12 mouse cellular contexts compared by ENCODE assay signal in the genomic region with DNA sequence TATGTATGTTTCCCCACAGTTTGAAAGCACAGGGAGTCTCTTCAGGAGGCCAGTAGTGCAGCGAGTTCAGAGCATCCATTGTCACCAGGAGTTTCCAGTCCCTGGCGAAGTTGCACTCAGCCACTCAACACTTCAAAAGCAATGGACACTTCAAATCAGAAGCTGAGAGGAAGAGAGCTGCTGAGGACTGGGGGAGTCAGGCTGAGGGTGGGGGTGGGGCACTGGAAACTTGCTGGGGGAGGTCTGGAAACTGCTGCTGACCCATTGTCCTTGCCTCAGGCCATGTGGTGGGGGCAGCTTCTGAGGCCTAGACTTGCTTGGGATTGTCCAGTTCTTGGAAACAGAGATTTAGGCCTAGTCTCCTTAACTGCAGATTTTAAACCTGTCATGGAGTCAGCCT.
DNase-seq lines count a peak whose midpoint lies in the region; ATAC-seq and TF ChIP-seq lines count a peak whose summit lies in the region.
"Had no signal": no experiment of that assay in that cellular context is flagged by ENCODE, and none has a peak within 500 bp of the region (broad histone marks: within the 10 kb centered on the region; RNA-seq: fewer than 3 reads in every experiment).

No protein-coding gene starts in this region.

- peaks cover 50% of the 10 kb centered on the region for H3K4me1 ChIP-seq in heart, embryonic 10.5 days
- no peaks in the 10 kb centered on the region for H3K4me1 ChIP-seq in ES-Bruce4 (ENCODE audit: control insufficient read depth, insufficient read depth, low read length)
- peaks cover 20% of the 10 kb centered on the region for H3K4me1 ChIP-seq in embryonic facial prominence, embryonic 13.5 days
- peaks cover 12% of the 10 kb centered on the region; the same call in 1 of the 2 replicates for H3K4me1 ChIP-seq in midbrain, embryonic 11.5 days (ENCODE audit: control insufficient read depth, insufficient read depth, low read length)
- peaks cover 2% of the 10 kb centered on the region; the same call in 1 of the 2 replicates for H3K4me1 ChIP-seq in intestine, embryonic 16.5 days (ENCODE audit: control insufficient read depth, insufficient read depth, low read length)
- H3K4me1 ChIP-seq in cerebellum, adult 2 months (ENCODE audit: control insufficient read depth, insufficient read depth, low read length) = no peaks in the 10 kb centered on the region

- H3K9ac ChIP-seq in ES-Bruce4 (ENCODE audit: low read depth, poor library complexity, severe bottlenecking) = no peak overlapping the region
- H3K9ac ChIP-seq in embryonic facial prominence, embryonic 13.5 days = no peak overlapping the region
- H3K9ac ChIP-seq in midbrain, embryonic 11.5 days (ENCODE audit: low read length) = no peak overlapping the region
- no peak overlapping the region for H3K9ac ChIP-seq in intestine, embryonic 16.5 days (ENCODE audit: low read depth, low read length)

- peak overlapping the region; percentile 83 for H3K27ac ChIP-seq in heart, embryonic 10.5 days
- H3K27ac ChIP-seq in ES-Bruce4 (ENCODE audit: insufficient read depth, low read length) = no peak overlapping the region
- 0 out of 2 replicates have a peak overlapping the region, but pooled peaks have one; percentile 57 for H3K27ac ChIP-seq in embryonic facial prominence, embryonic 13.5 days
- H3K27ac ChIP-seq in midbrain, embryonic 11.5 days (ENCODE audit: low read depth, low read length) = no peak overlapping the region
- H3K27ac ChIP-seq in intestine, embryonic 16.5 days (ENCODE audit: low read length) = no peak overlapping the region
- no peak overlapping the region for H3K27ac ChIP-seq in cerebellum, adult 2 months (ENCODE audit: insufficient read depth, low read length)

- no peaks in the 10 kb centered on the region for H3K27me3 ChIP-seq in heart, embryonic 10.5 days (ENCODE audit: insufficient read depth, poor library complexity, severe bottlenecking)
- 0 out of 2 replicates have a peak, but pooled peaks cover 1% of the 10 kb centered on the region for H3K27me3 ChIP-seq in ES-Bruce4 (ENCODE audit: control insufficient read depth, insufficient read depth, low read length, poor library complexity, severe bottlenecking)
- H3K27me3 ChIP-seq in embryonic facial prominence, embryonic 13.5 days = no peaks in the 10 kb centered on the region
- no peaks in the 10 kb centered on the region; the same call in 1 of the 2 replicates for H3K27me3 ChIP-seq in midbrain, embryonic 11.5 days (ENCODE audit: control insufficient read depth, insufficient read depth, low read length)
- no peaks in the 10 kb centered on the region for H3K27me3 ChIP-seq in intestine, embryonic 16.5 days (replicated peaks; ENCODE audit: control insufficient read depth, insufficient read depth, low read length)
- H3K27me3 ChIP-seq in cerebellum, adult 2 months (ENCODE audit: control insufficient read depth, insufficient read depth, low read length) = no peaks in the 10 kb centered on the region
- H3K27me3 ChIP-seq: Patski had no signal

- no peak for ATAC-seq in embryonic facial prominence, embryonic 13.5 days (ENCODE audit: insufficient number of reproducible peaks, insufficient read depth, low FRiP score, low TSS enrichment, low read depth)
- peak; percentile 33; the same call in 1 of the 2 replicates for ATAC-seq in midbrain, embryonic 11.5 days (ENCODE audit: low FRiP score)
- no peak for ATAC-seq in intestine, embryonic 16.5 days
- ATAC-seq: Patski had no signal

- no peak overlapping the region for H3K4me3 ChIP-seq in heart, embryonic 10.5 days
- no peak overlapping the region for H3K4me3 ChIP-seq in ES-Bruce4 (ENCODE audit: low read depth, low read length)
- H3K4me3 ChIP-seq in embryonic facial prominence, embryonic 13.5 days = no peak overlapping the region
- no peak overlapping the region for H3K4me3 ChIP-seq in midbrain, embryonic 11.5 days (ENCODE audit: low read depth, low read length)
- H3K4me3 ChIP-seq in intestine, embryonic 16.5 days (ENCODE audit: low read length) = no peak overlapping the region
- no peak overlapping the region for H3K4me3 ChIP-seq in cerebellum, adult 2 months (replicated peaks; ENCODE audit: insufficient read depth, low read depth, low read length)

- peak; percentile 79 for DNase-seq in heart, embryonic 10.5 days (ENCODE audit: low spot score)
- DNase-seq in heart, postnatal 4 days = no peak
- peak; percentile 90 for DNase-seq in midbrain, embryonic 11.5 days (ENCODE audit: low spot score, missing footprints)
- no peak for DNase-seq in cerebellum, adult 2 months
- DNase-seq in urinary bladder, postnatal 4 days (ENCODE audit: low spot score in 2 of 2) = no peak
- DNase-seq: cerebellum, adult 9-11 months; gastrocnemius, postnatal 36 days; kidney, postnatal 10 days had no signal

- TF ChIP-seq EP300 in ES-Bruce4 (IDR thresholded peaks at IDR 0.05; ENCODE audit: insufficient read depth, low read depth, low read length) = peak; percentile 89

- no peak for TF ChIP-seq CTCF in ES-Bruce4 (IDR thresholded peaks at IDR 0.05; ENCODE audit: low read depth, low read length)
- no peak for TF ChIP-seq CTCF in cerebellum, adult 2 months (IDR thresholded peaks at IDR 0.05; ENCODE audit: borderline replicate concordance, insufficient read depth, low read depth, low read length)

- H3K9me3 ChIP-seq in heart, embryonic 10.5 days = no peaks in the 10 kb centered on the region
- H3K9me3 ChIP-seq in ES-Bruce4 (replicated peaks; ENCODE audit: control insufficient read depth, insufficient read depth, low read length, poor library complexity, severe bottlenecking) = no peaks in the 10 kb centered on the region
- H3K9me3 ChIP-seq in embryonic facial prominence, embryonic 13.5 days = no peaks in the 10 kb centered on the region
- H3K9me3 ChIP-seq in midbrain, embryonic 11.5 days (ENCODE audit: control insufficient read depth, low read length) = no peaks in the 10 kb centered on the region
- H3K9me3 ChIP-seq in intestine, embryonic 16.5 days (ENCODE audit: control insufficient read depth, low read length) = no peaks in the 10 kb centered on the region

- no peaks in the 10 kb centered on the region for H3K36me3 ChIP-seq in heart, embryonic 10.5 days
- no peaks in the 10 kb centered on the region for H3K36me3 ChIP-seq in ES-Bruce4 (ENCODE audit: control insufficient read depth, insufficient read depth, low read length, poor library complexity, severe bottlenecking)
- no peaks in the 10 kb centered on the region for H3K36me3 ChIP-seq in embryonic facial prominence, embryonic 13.5 days
- H3K36me3 ChIP-seq in midbrain, embryonic 11.5 days (ENCODE audit: control insufficient read depth, insufficient read depth, low read length) = no peaks in the 10 kb centered on the region
- H3K36me3 ChIP-seq in intestine, embryonic 16.5 days (ENCODE audit: control insufficient read depth, insufficient read depth, low read length) = no peaks in the 10 kb centered on the region

- TF ChIP-seq POLR2A in ES-Bruce4 (IDR thresholded peaks at IDR 0.05; ENCODE audit: insufficient read depth, low read length) = no peak
- TF ChIP-seq POLR2A in cerebellum, adult 2 months (IDR thresholded peaks at IDR 0.05; ENCODE audit: borderline replicate concordance, insufficient read depth, low read length) = no peak

- 12% methylated on average over 2 of the region's 2 CpGs for WGBS in heart, embryonic 10.5 days
- WGBS in embryonic facial prominence, embryonic 13.5 days = 59% methylated on average over 2 of the region's 2 CpGs
- WGBS in midbrain, embryonic 11.5 days = 39% methylated on average over 2 of the region's 2 CpGs
- WGBS in intestine, embryonic 16.5 days = 79% methylated on average over 2 of the region's 2 CpGs
- 88% methylated on average over 2 of the region's 2 CpGs for WGBS in cerebellum, adult 2 months

- no peak overlapping the region; the same call in 1 of the 2 replicates for H3K4me2 ChIP-seq in embryonic facial prominence, embryonic 13.5 days
- no peak overlapping the region; the same call in 1 of the 2 replicates for H3K4me2 ChIP-seq in midbrain, embryonic 11.5 days
- no peak overlapping the region for H3K4me2 ChIP-seq in intestine, embryonic 16.5 days (ENCODE audit: low read depth, low read length)

Comparison
In these comparisons a context has a peak if more than half of its experiments do, and no peak if none do; other contexts are left out.
1. DNase-seq: peak in heart, embryonic 10.5 days (single experiment) and midbrain, embryonic 11.5 days (single experiment); none in heart, postnatal 4 days (single experiment), cerebellum, adult 2 months (0 of 2) and urinary bladder, postnatal 4 days (0 of 2).
2. H3K27ac ChIP-seq: peak in heart, embryonic 10.5 days (single experiment) and embryonic facial prominence, embryonic 13.5 days (single experiment); none in ES-Bruce4 (single experiment), midbrain, embryonic 11.5 days (single experiment), intestine, embryonic 16.5 days (single experiment) and cerebellum, adult 2 months (single experiment).